9 mouse cellular contexts compared by ENCODE assay signal in genomic region chr19:47503625-47504024, GRCm38 (mm10). TPM values are rescaled to one million over a fixed set of nuclear protein-coding genes. Genes with fewer than 3 reads are reported as not detected.
DNase-seq lines count a peak whose midpoint lies in the region; ATAC-seq and TF ChIP-seq lines count a peak whose summit lies in the region.
"Had no signal": no experiment of that assay in that cellular context is flagged by ENCODE, and none has a peak within 500 bp of the region (broad histone marks: within the 10 kb centered on the region; RNA-seq: fewer than 3 reads in every experiment).

No protein-coding gene starts in this region.

- H3K4me3 ChIP-seq in gastrocnemius, adult 2 months, result no peak overlapping the region
- H3K4me3 ChIP-seq in hindbrain, embryonic 14.5 days (replicated peaks; ENCODE audit: low read length), result no peak overlapping the region
- H3K4me3 ChIP-seq: liver, embryonic 15.5 days had no signal

- no peaks in the 10 kb centered on the region for H3K9me3 ChIP-seq in hindbrain, embryonic 14.5 days (ENCODE audit: control insufficient read depth, low read length)
- H3K9me3 ChIP-seq: liver, embryonic 15.5 days had no signal

- no peak for DNase-seq in gastrocnemius, adult 2 months
- no peak for DNase-seq in gastrocnemius, adult 18-20 months (ENCODE audit: low spot score)
- peak; percentile 19 for DNase-seq in thymus, postnatal 25 days
- no peak for DNase-seq in thymus, adult 18-20 months
- DNase-seq in hindbrain, embryonic 14.5 days (ENCODE audit: low spot score), result peak; percentile 56
- peak; percentile 84 for DNase-seq in retina, embryonic 14.5 days (ENCODE audit: low spot score)
- no peak for DNase-seq in right cerebral cortex, adult 2 months (ENCODE audit: low spot score in 2 of 2)
- no peak for DNase-seq in ovary, adult 18-20 months (ENCODE audit: low spot score)

- no peaks in the 10 kb centered on the region for H3K4me1 ChIP-seq in hindbrain, embryonic 14.5 days (replicated peaks; ENCODE audit: control insufficient read depth, insufficient read depth, low read length)

- WGBS in hindbrain, embryonic 14.5 days, result 61% methylated on average over 4 of the region's 4 CpGs

- no peak for ATAC-seq in hindbrain, embryonic 14.5 days (ENCODE audit: low FRiP score)

- H3K27ac ChIP-seq in gastrocnemius, adult 2 months, result no peak overlapping the region
- H3K27ac ChIP-seq in hindbrain, embryonic 14.5 days, result no peak overlapping the region
- H3K27ac ChIP-seq: liver, embryonic 15.5 days had no signal

- H3K27me3 ChIP-seq in hindbrain, embryonic 14.5 days (ENCODE audit: control insufficient read depth, insufficient read depth, low read length), result no peaks in the 10 kb centered on the region
- H3K27me3 ChIP-seq: liver, embryonic 15.5 days had no signal

- intact Hi-C loops in gastrocnemius, adult 2 months (cut with DNase I), result loop anchor here (2.0 kb wide), 1 partner anchor 37 kb away; no protein-coding TSS in a partner anchor

- no peaks in the 10 kb centered on the region for H3K36me3 ChIP-seq in hindbrain, embryonic 14.5 days (replicated peaks; ENCODE audit: control insufficient read depth, insufficient read depth)
- H3K36me3 ChIP-seq: liver, embryonic 15.5 days had no signal

- no peak overlapping the region for H3K4me2 ChIP-seq in hindbrain, embryonic 14.5 days (replicated peaks)
- H3K4me2 ChIP-seq: liver, embryonic 15.5 days had no signal

- peak; percentile 70 for TF ChIP-seq CTCF in gastrocnemius, adult 2 months (IDR thresholded peaks at IDR 0.05)

- no peak overlapping the region for H3K9ac ChIP-seq in hindbrain, embryonic 14.5 days
- H3K9ac ChIP-seq: liver, embryonic 15.5 days had no signal

RNA-seq across cellular contexts. Expression of gene Stn1, which starts 33.7 kb away (rescaled TPM):
- 1 to 10 TPM; 3.8 to 5.6 TPM for total RNA-seq in gastrocnemius, adult 2 months (2021)
- total RNA-seq in gastrocnemius, adult 18-20 months (2021), result 1 to 10 TPM; 4.2 to 4.9 TPM
- polyA plus RNA-seq in hindbrain, embryonic 14.5 days (2014; fragmentation: Nextera tagmentation; extraction: Ambion mirVana), result 26.8 and 30.9 TPM in 2 replicates

RNA-seq across cellular contexts. Expression of gene Sh3pxd2a, which starts 39.4 kb away (rescaled TPM):
- 10 to 100 TPM; 37.7 to 44.7 TPM for total RNA-seq in gastrocnemius, adult 2 months (2021)
- 10 to 100 TPM; 32.8 to 42.6 TPM for total RNA-seq in gastrocnemius, adult 18-20 months (2021)
- polyA plus RNA-seq in hindbrain, embryonic 14.5 days (2014; fragmentation: Nextera tagmentation; extraction: Ambion mirVana), result 2.8 and 3.0 TPM in 2 replicates

Comparison
In these comparisons a context has a peak if more than half of its experiments do, and no peak if none do; other contexts are left out.
1. DNase-seq: peak in thymus, postnatal 25 days (single experiment), hindbrain, embryonic 14.5 days (single experiment) and retina, embryonic 14.5 days (single experiment); none in gastrocnemius, adult 2 months (single experiment), gastrocnemius, adult 18-20 months (single experiment), thymus, adult 18-20 months (0 of 2), right cerebral cortex, adult 2 months (0 of 2) and ovary, adult 18-20 months (single experiment).